Mouse (Mus musculus) testis, adult 2 months (tissue): Measurements from ENCODE around the gene Cdh23. TPM values are rescaled to one million over a fixed set of nuclear protein-coding genes. Genes with fewer than 3 reads are reported as not detected.
A peak's percentile ranks its signal among the peaks of the same experiment; 100 is the strongest.

Source experiments
- H3K27ac ChIP-seq: fragments of 200-500 bp; 2 replicates; pipeline ENCODE4 v1.5.1; 2012; ENCODE audit warnings: low read depth, low read length; ENCODE audit not compliant: control insufficient read depth, insufficient read depth
- H3K27me3 ChIP-seq: fragments of 200-500 bp; 2 replicates; pipeline ENCODE4 v1.6.1; 2012; ENCODE audit warnings: mild to moderate bottlenecking, low read length, moderate library complexity; ENCODE audit not compliant: control insufficient read depth, insufficient read depth
- H3K36me3 ChIP-seq: fragments of 200-500 bp; 2 replicates; pipeline ENCODE4 v1.6.1; 2012; ENCODE audit warnings: mild to moderate bottlenecking, low read length; ENCODE audit not compliant: control insufficient read depth, insufficient read depth
- H3K4me1 ChIP-seq: fragments of 200-500 bp; 2 replicates; pipeline ENCODE4 v1.6.1; 2012; ENCODE audit warnings: low read length; ENCODE audit not compliant: control insufficient read depth, insufficient read depth
- H3K4me3 ChIP-seq: fragments of 200-500 bp; 2 replicates; pipeline ENCODE4 v1.5.1; 2012; ENCODE audit warnings: low read depth, mild to moderate bottlenecking, low read length, moderate library complexity, mixed read lengths; ENCODE audit not compliant: control insufficient read depth
- CTCF ChIP-seq: fragments of 200-500 bp; IDR thresholded peaks from 2 replicates; pipeline ENCODE4 v1.5.1; 2012; ENCODE audit warnings: low read depth, mild to moderate bottlenecking, inconsistent platforms, low read length, moderate library complexity; ENCODE audit not compliant: control insufficient read depth, insufficient read depth, insufficient replicate concordance
- POLR2A ChIP-seq: fragments of 200-500 bp; IDR thresholded peaks from 2 replicates; pipeline ENCODE4 v1.6.1; 2012; ENCODE audit warnings: low read depth, mild to moderate bottlenecking, inconsistent platforms, low read length, moderate library complexity; ENCODE audit not compliant: control insufficient read depth
- polyA plus RNA-seq: library from polyadenylated mRNA; depleted of rRNA; stranded (reverse); fragments of >200 nt; gene quantifications from 2 replicates; pipeline ENCODE4 v1.2.3, GENCODE M21; 2012

Gene Cdh23
- polyA plus RNA-seq, 1 experiment: 34.4 TPM

DNA sequence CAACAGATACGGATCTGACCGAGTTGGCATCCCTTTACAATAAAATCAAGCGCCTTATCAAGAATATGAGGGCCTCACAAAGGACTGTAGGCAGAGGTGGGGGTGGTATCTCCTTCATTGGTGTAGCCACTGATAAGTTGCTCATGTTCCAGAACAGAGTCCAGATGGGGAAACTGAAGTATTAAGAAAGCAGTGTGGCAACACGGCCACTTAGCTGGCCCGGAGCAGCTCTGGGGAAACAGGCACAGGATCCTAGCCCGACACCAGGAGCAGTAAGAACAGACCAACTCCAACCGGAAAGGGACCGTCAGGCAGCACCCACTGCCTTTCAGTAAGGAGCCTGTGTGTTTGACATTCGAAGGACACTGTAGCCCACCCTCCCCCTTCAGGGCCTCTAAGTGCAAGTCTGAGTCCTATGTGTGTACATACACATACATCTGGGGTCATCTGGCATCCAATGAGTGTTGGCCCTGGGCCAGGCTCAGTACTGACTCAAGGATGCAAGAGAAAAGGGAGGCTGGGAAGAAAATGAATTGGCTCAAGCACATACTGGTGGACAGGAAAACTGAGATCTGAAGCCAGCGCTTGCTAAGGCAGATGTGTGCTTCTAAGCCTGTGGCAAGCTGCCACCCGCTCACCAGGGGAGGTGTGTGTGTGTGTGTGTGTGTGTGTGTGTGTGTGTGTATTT lies 367.2 kb downstream of the Cdh23 start:
- H3K36me3 ChIP-seq: no peaks in the 10 kb centered on the region
- no peak overlapping the region for H3K4me3 ChIP-seq
- no peaks in the 10 kb centered on the region for H3K4me1 ChIP-seq
- H3K27ac ChIP-seq: no peak overlapping the region
- TF ChIP-seq POLR2A: no peak
- H3K27me3 ChIP-seq: no peaks in the 10 kb centered on the region

- TF ChIP-seq POLR2A: no peak
- no peak for TF ChIP-seq CTCF
- Histone ChIP-seq H3K36me3 (no peaks in the 10 kb centered on the region), H3K4me1 (no peaks in the 10 kb centered on the region), H3K4me3 (no peak overlapping the region), H3K27ac (no peak overlapping the region), H3K27me3 (no peaks in the 10 kb centered on the region)
These were observed 380.1 kb downstream of the Cdh23 start for GRCm38 (mm10) chr10:60316166-60316565.

GRCm38 (mm10) chr10:60313606-60314005 lies 382.7 kb downstream of the Cdh23 start:
- TF ChIP-seq CTCF: no peak
- TF ChIP-seq POLR2A: no peak
- no peaks in the 10 kb centered on the region for H3K36me3 ChIP-seq
- H3K27me3 ChIP-seq: no peaks in the 10 kb centered on the region
- H3K27ac ChIP-seq: no peak overlapping the region
- no peak overlapping the region for H3K4me3 ChIP-seq
- H3K4me1 ChIP-seq: no peaks in the 10 kb centered on the region

DNA sequence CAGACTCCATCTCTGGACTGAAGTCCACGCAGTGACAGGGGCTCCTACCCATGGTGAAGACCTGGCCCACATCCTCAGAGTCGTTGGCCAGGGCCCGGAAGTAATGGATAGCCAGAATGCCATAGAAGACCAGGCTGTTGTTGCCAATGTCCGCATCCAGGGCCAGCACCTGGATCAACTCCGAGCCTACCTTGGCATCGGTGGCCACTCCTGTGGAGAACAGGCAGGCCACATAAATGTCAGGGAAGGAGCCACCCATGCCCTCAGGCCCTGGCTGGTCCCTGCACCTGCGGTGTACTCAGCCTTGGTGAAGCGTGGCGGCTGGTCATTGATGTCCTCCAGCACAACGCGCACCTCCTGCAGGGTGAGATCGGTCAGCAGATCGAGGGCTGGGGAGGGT lies 385.7 kb downstream of the Cdh23 start:
- Histone ChIP-seq H3K36me3 (no peaks in the 10 kb centered on the region), H3K4me1 (no peaks in the 10 kb centered on the region), H3K4me3 (no peak overlapping the region), H3K27ac (no peak overlapping the region), H3K27me3 (no peaks in the 10 kb centered on the region)
- TF ChIP-seq CTCF: no peak
- no peak for TF ChIP-seq POLR2A

DNA sequence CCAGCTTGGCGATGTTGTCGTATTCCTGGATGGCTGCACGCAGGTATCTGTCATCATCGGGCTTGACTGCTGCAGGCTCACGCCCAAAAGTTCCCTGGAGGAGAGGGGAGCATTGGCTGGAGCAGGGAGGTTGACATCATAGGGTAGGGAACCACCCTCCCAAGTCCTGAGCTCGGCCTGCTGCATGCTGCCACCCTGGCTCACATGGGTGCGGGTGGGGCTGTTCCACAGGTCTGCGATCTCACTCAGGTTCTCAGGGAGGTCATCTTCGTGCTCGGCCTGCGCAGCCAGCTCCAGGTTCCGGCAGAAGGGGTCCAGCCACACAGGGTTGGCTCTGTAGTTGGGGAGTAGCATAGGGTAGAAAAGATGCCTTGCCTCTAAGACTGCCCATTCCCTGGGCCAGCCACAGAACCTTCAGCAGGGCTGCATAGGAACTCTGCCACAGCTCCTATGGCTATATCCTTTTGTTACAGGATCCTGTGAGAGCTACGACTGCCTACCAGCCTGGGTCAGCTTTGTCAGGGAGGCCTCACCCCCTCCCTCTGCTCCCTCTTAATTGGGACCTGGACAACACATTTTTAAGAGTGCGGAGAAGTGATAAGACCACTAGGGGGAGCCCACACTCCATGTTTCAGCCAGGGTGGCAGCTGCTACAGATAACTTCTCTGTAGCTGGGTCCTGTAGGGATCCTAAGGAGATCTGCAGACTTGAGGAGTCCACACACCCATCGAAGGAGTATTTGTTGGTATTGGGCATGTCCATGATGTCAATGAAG lies 391.2 kb downstream of the Cdh23 start:
- H3K4me3 ChIP-seq: no peak overlapping the region
- no peaks in the 10 kb centered on the region for H3K36me3 ChIP-seq
- no peak overlapping the region for H3K27ac ChIP-seq
- TF ChIP-seq CTCF: peak; percentile 70; the same call in 1 of the 2 replicates
- TF ChIP-seq POLR2A: no peak
- no peaks in the 10 kb centered on the region for H3K27me3 ChIP-seq
- no peaks in the 10 kb centered on the region for H3K4me1 ChIP-seq

- H3K4me3 ChIP-seq: no peak overlapping the region
- no peaks in the 10 kb centered on the region for H3K27me3 ChIP-seq
- no peak overlapping the region for H3K27ac ChIP-seq
- TF ChIP-seq CTCF: no peak
- TF ChIP-seq POLR2A: no peak
- H3K4me1 ChIP-seq: no peaks in the 10 kb centered on the region
- no peaks in the 10 kb centered on the region; the same call in 1 of the 2 replicates for H3K36me3 ChIP-seq
These were observed 392.9 kb downstream of the Cdh23 start for GRCm38 (mm10) chr10:60303419-60303818.

DNA sequence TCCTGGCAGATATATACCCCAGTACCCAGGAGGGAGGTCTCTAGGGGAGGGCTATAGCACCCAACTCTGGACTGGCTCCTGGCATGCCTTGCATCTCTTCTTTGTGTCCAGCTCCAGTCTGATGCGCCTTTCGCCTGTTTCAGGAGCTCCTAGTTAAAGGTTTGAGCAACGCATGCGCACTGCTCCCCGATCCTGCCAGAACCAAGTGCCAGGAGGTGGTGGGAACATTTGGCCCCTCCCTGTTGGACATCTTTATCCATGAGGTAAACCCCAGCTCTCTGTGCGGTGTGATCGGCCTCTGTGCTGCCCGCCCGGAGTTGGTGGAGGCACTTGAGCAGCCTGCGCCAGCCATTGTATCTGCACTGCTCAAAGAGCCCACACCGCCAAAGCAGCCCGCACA lies 396.7 kb downstream of the Cdh23 start:
- Histone ChIP-seq H3K36me3 (no peaks in the 10 kb centered on the region; the same call in 1 of the 2 replicates), H3K4me3 (no peak overlapping the region), H3K27ac (no peak overlapping the region), H3K27me3 (no peaks in the 10 kb centered on the region), H3K4me1 (no peaks in the 10 kb centered on the region)
- TF ChIP-seq POLR2A (no peak), CTCF (no peak)
